Mouse (Mus musculus) erythroid progenitor cell, adult 5-6 weeks (primary cell): ENCODE measurements around the gene Gm26920. TPM values are rescaled to one million over a fixed set of nuclear protein-coding genes. Genes with fewer than 3 reads are reported as not detected.

Source experiments
- ATAC-seq: replicated peaks from 2 replicates; pipeline ENCODE4 v1.8.0; 2016; ENCODE audit warnings: moderate number of reproducible peaks, mild to moderate bottlenecking, moderate TSS enrichment, inconsistent platforms; ENCODE audit not compliant: poor library complexity, low FRiP score, severe bottlenecking
- total RNA-seq, 2 experiments: library from RNA; stranded (forward) in 1 of 2; stranded (reverse) in 1 of 2; fragments of 150-400 nt in 1 of 2; fragments of 186-747, 209-891 nt in 1 of 2; gene quantifications; 2 replicates each; pipeline versions ENCODE4 v1.2.3 to v1.2.4; 2015 to 2017; ENCODE audit warnings: low replicate concordance in 2 of 2

Gm26920 gene
- total RNA-seq, 2 experiments from 2014 or later: not detected

DNA sequence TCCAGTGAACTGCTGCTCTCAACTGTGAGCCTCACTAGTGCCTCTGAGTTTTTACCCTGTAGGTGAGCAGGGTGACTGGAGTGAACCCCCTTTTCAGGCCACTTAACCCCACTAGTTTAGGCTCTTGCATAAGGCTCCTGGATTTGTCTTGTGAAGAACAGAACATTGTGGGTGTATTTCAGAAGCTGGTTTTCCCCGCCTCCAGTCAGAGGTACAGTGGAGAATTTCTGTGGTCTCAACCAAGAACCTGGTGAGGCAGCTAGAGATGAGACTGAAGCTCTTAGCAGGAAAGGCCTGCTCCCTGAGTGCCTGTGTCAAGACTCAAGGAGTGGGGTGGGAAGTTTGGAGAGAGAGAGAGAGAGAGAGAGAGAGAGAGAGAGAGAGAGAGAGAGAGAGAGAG, 82.6 kb downstream of the Gm26920 start:
- ATAC-seq: no peak

Other genes with a start within 250 kb of the Gm26920 start
- gene Zfp940, start 236.7 kb downstream of the Gm26920 start, total RNA-seq (2015; ENCODE audit: low replicate concordance): not detected in 2 replicates
- gene Zfp940, start 236.7 kb downstream of the Gm26920 start, total RNA-seq (2017; ENCODE audit: low replicate concordance): 0.64 TPM in 1 of 2 replicates, not detected in the other
- 1.1 and 2.9 TPM in 2 replicates for gene Zfp420, start 230.4 kb downstream of the Gm26920 start, total RNA-seq (2015; ENCODE audit: low replicate concordance)
- gene Zfp420, start 230.4 kb downstream of the Gm26920 start, total RNA-seq (2017; ENCODE audit: low replicate concordance): 0.51 TPM in 1 of 2 replicates, not detected in the other
- gene Zfp27, start 183.8 kb downstream of the Gm26920 start, total RNA-seq (2015; ENCODE audit: low replicate concordance): 2.9 TPM in 1 of 2 replicates, not detected in the other
- 0.83 and 2.1 TPM in 2 replicates for gene Zfp27, start 183.8 kb downstream of the Gm26920 start, total RNA-seq (2017; ENCODE audit: low replicate concordance)
- gene Zfp383, start 182.2 kb downstream of the Gm26920 start, total RNA-seq (2015; ENCODE audit: low replicate concordance): 0.36 TPM in 1 of 2 replicates, not detected in the other
- gene Zfp383, start 182.2 kb downstream of the Gm26920 start, total RNA-seq (2017; ENCODE audit: low replicate concordance): 0.39 TPM in 1 of 2 replicates, not detected in the other
- gene Zfp74, start 136.3 kb downstream of the Gm26920 start, total RNA-seq (2015; ENCODE audit: low replicate concordance): 4.0 and 4.2 TPM in 2 replicates
- gene Zfp74, start 136.3 kb downstream of the Gm26920 start, total RNA-seq (2017; ENCODE audit: low replicate concordance): 0.98 and 2.6 TPM in 2 replicates
- gene Zfp568, start 106.5 kb downstream of the Gm26920 start, total RNA-seq (2015; ENCODE audit: low replicate concordance): 2.5 and 5.4 TPM in 2 replicates
- 4.1 and 4.2 TPM in 2 replicates for gene Zfp568, start 106.5 kb downstream of the Gm26920 start, total RNA-seq (2017; ENCODE audit: low replicate concordance)
- 1.1 TPM in 1 of 2 replicates, not detected in the other for gene Zfp14, start 39.0 kb downstream of the Gm26920 start, total RNA-seq (2015; ENCODE audit: low replicate concordance)
- 0.39 TPM in 1 of 2 replicates, not detected in the other for gene Zfp14, start 39.0 kb downstream of the Gm26920 start, total RNA-seq (2017; ENCODE audit: low replicate concordance)
- 0.84 and 4.0 TPM in 2 replicates for gene Zfp82, start 17.5 kb downstream of the Gm26920 start, total RNA-seq (2015; ENCODE audit: low replicate concordance)
- 0.64 and 2.4 TPM in 2 replicates for gene Zfp82, start 17.5 kb downstream of the Gm26920 start, total RNA-seq (2017; ENCODE audit: low replicate concordance)
- 2.1 and 2.5 TPM in 2 replicates for gene Zfp566, start 117 bp upstream of the Gm26920 start, total RNA-seq (2015; ENCODE audit: low replicate concordance)
- gene Zfp566, start 117 bp upstream of the Gm26920 start, total RNA-seq (2017; ENCODE audit: low replicate concordance): not detected in 2 replicates
- gene Zfp260, start 4.4 kb upstream of the Gm26920 start, total RNA-seq (2015; ENCODE audit: low replicate concordance): 16.2 and 26.8 TPM in 2 replicates
- 2.7 and 3.0 TPM in 2 replicates for gene Zfp260, start 4.4 kb upstream of the Gm26920 start, total RNA-seq (2017; ENCODE audit: low replicate concordance)
- 5.4 and 7.9 TPM in 2 replicates for gene Zfp382, start 31.5 kb upstream of the Gm26920 start, total RNA-seq (2015; ENCODE audit: low replicate concordance)
- 4.0 and 6.0 TPM in 2 replicates for gene Zfp382, start 31.5 kb upstream of the Gm26920 start, total RNA-seq (2017; ENCODE audit: low replicate concordance)
- gene Zfp146, start 79.3 kb upstream of the Gm26920 start, total RNA-seq (2015; ENCODE audit: low replicate concordance): 21.3 and 48.2 TPM in 2 replicates
- 33.2 and 35.6 TPM in 2 replicates for gene Zfp146, start 79.3 kb upstream of the Gm26920 start, total RNA-seq (2017; ENCODE audit: low replicate concordance)
- not detected in 2 replicates for gene Cox7a1, start 93.7 kb upstream of the Gm26920 start, total RNA-seq (2015; ENCODE audit: low replicate concordance)
- not detected in 2 replicates for gene Cox7a1, start 93.7 kb upstream of the Gm26920 start, total RNA-seq (2017; ENCODE audit: low replicate concordance)
- 161 and 183 TPM in 2 replicates for gene Capns1, start 108.4 kb upstream of the Gm26920 start, total RNA-seq (2015; ENCODE audit: low replicate concordance)
- gene Capns1, start 108.4 kb upstream of the Gm26920 start, total RNA-seq (2017; ENCODE audit: low replicate concordance): 48.6 and 66.3 TPM in 2 replicates
- 18.4 and 35.0 TPM in 2 replicates for gene Polr2i, start 141.5 kb upstream of the Gm26920 start, total RNA-seq (2015; ENCODE audit: low replicate concordance)
- 0.76 and 26.8 TPM in 2 replicates for gene Polr2i, start 141.5 kb upstream of the Gm26920 start, total RNA-seq (2017; ENCODE audit: low replicate concordance)
- 10.9 and 33.9 TPM in 2 replicates for gene Tbcb, start 141.9 kb upstream of the Gm26920 start, total RNA-seq (2015; ENCODE audit: low replicate concordance)
- 15.0 and 29.7 TPM in 2 replicates for gene Tbcb, start 141.9 kb upstream of the Gm26920 start, total RNA-seq (2017; ENCODE audit: low replicate concordance)
- not detected in 2 replicates for gene Ovol3, start 145.3 kb upstream of the Gm26920 start, total RNA-seq (2015; ENCODE audit: low replicate concordance)
- gene Ovol3, start 145.3 kb upstream of the Gm26920 start, total RNA-seq (2017; ENCODE audit: low replicate concordance): not detected in 2 replicates
- not detected in 2 replicates for gene Thap8, start 189.7 kb upstream of the Gm26920 start, total RNA-seq (2015; ENCODE audit: low replicate concordance)
- not detected in 2 replicates for gene Thap8, start 189.7 kb upstream of the Gm26920 start, total RNA-seq (2017; ENCODE audit: low replicate concordance)
- gene Wdr62, start 190.0 kb upstream of the Gm26920 start, total RNA-seq (2015; ENCODE audit: low replicate concordance): 42.8 and 71.4 TPM in 2 replicates
- gene Wdr62, start 190.0 kb upstream of the Gm26920 start, total RNA-seq (2017; ENCODE audit: low replicate concordance): 26.2 and 31.1 TPM in 2 replicates
- not detected in 2 replicates for gene Clip3, start 201.3 kb upstream of the Gm26920 start, total RNA-seq (2015; ENCODE audit: low replicate concordance)
- gene Clip3, start 201.3 kb upstream of the Gm26920 start, total RNA-seq (2017; ENCODE audit: low replicate concordance): not detected in 2 replicates
- gene Alkbh6, start 218.3 kb upstream of the Gm26920 start, total RNA-seq (2015; ENCODE audit: low replicate concordance): 2.5 and 11.3 TPM in 2 replicates
- gene Alkbh6, start 218.3 kb upstream of the Gm26920 start, total RNA-seq (2017; ENCODE audit: low replicate concordance): 4.2 TPM in 1 of 2 replicates, not detected in the other
- not detected in 2 replicates for gene Syne4, start 224.4 kb upstream of the Gm26920 start, total RNA-seq (2015; ENCODE audit: low replicate concordance)
- gene Syne4, start 224.4 kb upstream of the Gm26920 start, total RNA-seq (2017; ENCODE audit: low replicate concordance): not detected in 2 replicates
- gene E130208F15Rik, start 231.3 kb upstream of the Gm26920 start, total RNA-seq (2015; ENCODE audit: low replicate concordance): not detected in 2 replicates
- 0.39 TPM in 1 of 2 replicates, not detected in the other for gene E130208F15Rik, start 231.3 kb upstream of the Gm26920 start, total RNA-seq (2017; ENCODE audit: low replicate concordance)
- gene Sdhaf1, start 233.5 kb upstream of the Gm26920 start, total RNA-seq (2015; ENCODE audit: low replicate concordance): 2.5 TPM in 1 of 2 replicates, not detected in the other
- 0.45 and 0.64 TPM in 2 replicates for gene Sdhaf1, start 233.5 kb upstream of the Gm26920 start, total RNA-seq (2017; ENCODE audit: low replicate concordance)